ENCODE assay signal across 19 mouse cellular contexts in genomic region chr15:99812097-99812496, GRCm38 (mm10). TPM values are rescaled to one million over a fixed set of nuclear protein-coding genes. Genes with fewer than 3 reads are reported as not detected.
DNase-seq lines count a peak whose midpoint lies in the region; ATAC-seq and TF ChIP-seq lines count a peak whose summit lies in the region.
"Had no signal": no experiment of that assay in that cellular context is flagged by ENCODE, and none has a peak within 500 bp of the region (broad histone marks: within the 10 kb centered on the region; RNA-seq: fewer than 3 reads in every experiment).

No protein-coding gene starts in this region.

- ATAC-seq in intestine, embryonic 14.5 days (replicated peaks; ENCODE audit: low FRiP score, low TSS enrichment, low read depth) = no peak
- ATAC-seq in intestine, postnatal 0 days = no peak
- no peak for ATAC-seq in intestine, embryonic 16.5 days

- H3K36me3 ChIP-seq in intestine, embryonic 14.5 days (ENCODE audit: control insufficient read depth, insufficient read depth, low read length) = peaks cover 27% of the 10 kb centered on the region
- peaks cover 55% of the 10 kb centered on the region for H3K36me3 ChIP-seq in intestine, postnatal 0 days (ENCODE audit: control insufficient read depth, insufficient read depth)
- peaks cover 14% of the 10 kb centered on the region for H3K36me3 ChIP-seq in intestine, embryonic 16.5 days (ENCODE audit: control insufficient read depth, insufficient read depth, low read length)
- H3K36me3 ChIP-seq: hindbrain, embryonic 15.5 days had no signal

- peak overlapping the region; percentile 34; the same call in 1 of the 2 replicates for H3K27ac ChIP-seq in intestine, embryonic 14.5 days (ENCODE audit: low read depth)
- H3K27ac ChIP-seq in intestine, postnatal 0 days (ENCODE audit: low read depth, low read length) = no peak overlapping the region
- peak overlapping the region; percentile 37; the same call in 1 of the 2 replicates for H3K27ac ChIP-seq in intestine, embryonic 16.5 days (ENCODE audit: low read length)
- H3K27ac ChIP-seq: hindbrain, embryonic 15.5 days; liver, embryonic 14.5 days had no signal

- no peak for TF ChIP-seq CTCF in intestine, postnatal 0 days (IDR thresholded peaks at IDR 0.05; ENCODE audit: low read depth)

- no peak for DNase-seq in intestine, embryonic 14.5 days (ENCODE audit: low spot score)
- peak; percentile 44 for DNase-seq in ZHBTc4 (ENCODE audit: low read depth, low spot score)
- DNase-seq in c-Kit-positive CD71-positive TER-119-positive erythroid progenitor cells, embryonic 14.5 days (ENCODE audit: low spot score) = no peak
- no peak for DNase-seq in cerebellum, adult 11 months
- no peak for DNase-seq in kidney, adult 8-10 months
- DNase-seq: adrenal gland, postnatal 10 days; cerebellum, adult 9-10 months; gastrocnemius, postnatal 25 days; heart, postnatal 36 days; kidney, postnatal 4 days; left cerebral cortex, postnatal 4 days; lung, postnatal 10 days; midbrain, embryonic 14.5 days; retina, postnatal 1 day had no signal

- no peak overlapping the region for H3K4me2 ChIP-seq in intestine, embryonic 14.5 days (ENCODE audit: low read length)
- no peak overlapping the region for H3K4me2 ChIP-seq in intestine, postnatal 0 days (replicated peaks; ENCODE audit: low read depth)
- H3K4me2 ChIP-seq in intestine, embryonic 16.5 days (ENCODE audit: low read depth, low read length) = no peak overlapping the region
- H3K4me2 ChIP-seq: heart, embryonic 11.5 days; hindbrain, embryonic 15.5 days had no signal

- H3K4me1 ChIP-seq in intestine, embryonic 14.5 days (replicated peaks; ENCODE audit: control insufficient read depth, insufficient read depth, low read length) = peaks cover 13% of the 10 kb centered on the region; the same call in 1 of the 2 replicates
- H3K4me1 ChIP-seq in intestine, postnatal 0 days (replicated peaks; ENCODE audit: control insufficient read depth, insufficient read depth, low read length) = 0 out of 2 replicates have a peak, but pooled peaks cover 4% of the 10 kb centered on the region
- H3K4me1 ChIP-seq in intestine, embryonic 16.5 days (ENCODE audit: control insufficient read depth, insufficient read depth, low read length) = peaks cover 19% of the 10 kb centered on the region

- no peak overlapping the region for H3K9ac ChIP-seq in intestine, embryonic 14.5 days (ENCODE audit: low read length)
- H3K9ac ChIP-seq in intestine, postnatal 0 days (ENCODE audit: low read depth, low read length) = no peak overlapping the region
- H3K9ac ChIP-seq in intestine, embryonic 16.5 days (ENCODE audit: low read depth, low read length) = peak overlapping the region; percentile 23; the same call in 1 of the 2 replicates
- H3K9ac ChIP-seq: hindbrain, embryonic 15.5 days; liver, embryonic 14.5 days had no signal

- H3K27me3 ChIP-seq in intestine, embryonic 14.5 days (replicated peaks; ENCODE audit: control insufficient read depth, insufficient read depth, low read length) = no peaks in the 10 kb centered on the region
- no peaks in the 10 kb centered on the region for H3K27me3 ChIP-seq in intestine, postnatal 0 days (replicated peaks; ENCODE audit: control insufficient read depth, insufficient read depth, low read length)
- no peaks in the 10 kb centered on the region for H3K27me3 ChIP-seq in intestine, embryonic 16.5 days (replicated peaks; ENCODE audit: control insufficient read depth, insufficient read depth, low read length)
- H3K27me3 ChIP-seq: hindbrain, embryonic 15.5 days had no signal

- H3K9me3 ChIP-seq in intestine, embryonic 14.5 days (ENCODE audit: control insufficient read depth, low read length) = no peaks in the 10 kb centered on the region
- H3K9me3 ChIP-seq in intestine, postnatal 0 days (ENCODE audit: control insufficient read depth) = no peaks in the 10 kb centered on the region
- H3K9me3 ChIP-seq in intestine, embryonic 16.5 days (ENCODE audit: control insufficient read depth, low read length) = no peaks in the 10 kb centered on the region
- H3K9me3 ChIP-seq: hindbrain, embryonic 15.5 days had no signal

- WGBS in intestine, embryonic 14.5 days = 48% methylated on average over 7 of the region's 7 CpGs
- 39% methylated on average over 7 of the region's 7 CpGs for WGBS in intestine, postnatal 0 days
- 46% methylated on average over 7 of the region's 7 CpGs for WGBS in intestine, embryonic 16.5 days

- no peak overlapping the region for H3K4me3 ChIP-seq in intestine, embryonic 14.5 days (ENCODE audit: low read depth, low read length)
- no peak overlapping the region for H3K4me3 ChIP-seq in intestine, postnatal 0 days (ENCODE audit: low read depth, low read length)
- no peak overlapping the region for H3K4me3 ChIP-seq in intestine, embryonic 16.5 days (ENCODE audit: low read length)
- H3K4me3 ChIP-seq: hindbrain, embryonic 15.5 days had no signal

RNA-seq across cellular contexts. Expression of gene Cers5, which starts 39.4 kb away (rescaled TPM):
- 64.7 and 68.7 TPM in 2 replicates for polyA plus RNA-seq in intestine, embryonic 14.5 days (2014; fragmentation: Nextera tagmentation; extraction: Ambion mirVana)
- polyA plus RNA-seq in intestine, postnatal 0 days (2015; fragmentation: Nextera tagmentation; extraction: Ambion mirVana) = 18.7 and 19.2 TPM in 2 replicates
- 42.1 and 46.8 TPM in 2 replicates for polyA plus RNA-seq in intestine, embryonic 16.5 days (2015; fragmentation: Nextera tagmentation; extraction: Ambion mirVana)
